Mouse (Mus musculus) effector memory CD4-positive, alpha-beta T cell, adult 7 months (primary cell): ENCODE results near the gene Pls1. TPM values are rescaled to one million over a fixed set of nuclear protein-coding genes. Genes with fewer than 3 reads are reported as not detected.

Experiments
- polyA plus RNA-seq: library from polyadenylated mRNA; unstranded; fragments of 100-300 nt; shearing (Covaris generic); gene quantifications from one replicate; pipeline ENCODE4 v1.2.1, GENCODE M21; 2017

Gene Pls1
- 1.2 TPM for polyA plus RNA-seq

DNA sequence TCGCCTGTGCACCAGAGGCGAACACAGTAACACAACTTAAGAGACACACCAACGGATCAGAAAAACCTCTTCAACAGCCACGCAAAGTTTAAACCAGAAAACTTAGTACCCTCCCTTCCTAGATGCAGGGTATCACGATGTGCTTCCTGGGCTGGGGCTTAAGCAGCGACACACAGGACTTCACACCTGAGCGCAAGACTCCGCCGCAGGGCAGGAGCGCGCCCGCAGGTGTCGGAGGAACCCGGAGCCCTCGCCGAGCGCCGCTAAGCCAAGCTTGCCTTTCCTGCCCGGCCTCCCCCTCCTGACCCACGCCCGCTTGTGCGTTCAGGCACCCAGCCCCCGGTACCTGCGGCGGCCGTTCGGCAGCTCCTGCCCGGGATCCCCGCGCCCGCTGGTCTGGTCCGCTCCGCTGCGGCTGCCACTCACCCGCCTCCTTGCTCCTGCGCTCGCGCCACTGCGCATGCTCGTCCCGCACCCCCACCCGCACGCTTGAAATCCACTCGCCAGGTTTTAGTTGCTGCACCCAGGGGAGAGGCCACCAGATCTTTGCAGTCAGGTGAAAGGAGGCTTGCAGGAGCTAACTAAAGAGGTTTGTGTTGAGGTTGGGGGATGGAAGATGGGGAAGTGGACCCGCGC, at the start of gene Pls1:
TSS of gene Pls1 (minus strand) at position 487 of the 636 bp plus-strand sequence.

GRCm38 (mm10) chr9:95857414-95858026, 12.4 kb upstream of the Pls1 start, which contains the start of gene Atr:
Gene Atr (plus strand): TSS chr9:95857597.

DNA sequence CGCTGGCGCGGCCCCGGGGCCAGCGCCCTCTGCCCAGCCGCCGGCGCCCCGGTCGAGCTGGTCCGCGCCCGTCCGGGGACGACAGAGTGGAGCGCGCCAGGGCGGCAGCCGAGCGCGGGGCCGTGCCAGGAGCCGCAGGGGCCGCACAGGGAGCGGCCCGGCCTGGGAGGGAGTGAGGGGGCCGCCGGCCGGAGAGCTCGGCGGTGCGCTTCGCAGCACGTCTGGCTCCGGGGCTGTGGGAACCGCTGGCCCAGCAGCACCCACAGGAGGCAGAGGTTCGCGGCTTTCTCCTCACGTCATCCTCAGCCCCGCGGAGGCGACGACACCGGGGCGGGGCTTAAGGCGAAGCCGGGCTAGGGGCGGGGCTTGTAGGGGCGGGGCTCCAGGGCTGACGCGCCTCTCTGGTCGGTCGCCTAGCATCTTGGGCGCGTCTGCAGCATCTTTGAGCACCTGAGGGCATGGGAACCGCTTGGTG, 95.0 kb downstream of the Pls1 start, which contains the start of gene Trpc1:
TSS of gene Trpc1 (minus strand) at position 339 of the 475 bp plus-strand sequence.

Other genes starting within 250 kb of the Pls1 start
- gene Pcolce2, start 207.7 kb downstream of the Pls1 start, polyA plus RNA-seq: 0.26 TPM
- 3.2 TPM for gene Trpc1, start 94.9 kb downstream of the Pls1 start, polyA plus RNA-seq
- 24.6 TPM for gene Atr, start 12.3 kb upstream of the Pls1 start, polyA plus RNA-seq
- gene Xrn1, start 109.4 kb upstream of the Pls1 start, polyA plus RNA-seq: 43.6 TPM